Mouse (Mus musculus) myocyte (in vitro differentiated cells): Measurements from ENCODE around the gene Tcf7l1.

Source experiments
- MYOD1 ChIP-seq, 3 experiments: IDR thresholded peaks; one replicate each; pipeline ENCODE4 v1.6.1; 2011; ENCODE audit warnings: control low read depth in 2 of 3, low read depth in 2 of 3, mild to moderate bottlenecking in 2 of 3, moderate library complexity in 1 of 3; ENCODE audit not compliant: insufficient read length in 2 of 3, control insufficient read depth in 1 of 3
- MYOG ChIP-seq, 3 experiments: IDR thresholded peaks; one replicate each; pipeline ENCODE4 v1.6.1; 2011; ENCODE audit warnings: control low read depth in 2 of 3, low read depth in 2 of 3, mild to moderate bottlenecking in 2 of 3; ENCODE audit not compliant: insufficient read length in 2 of 3, control insufficient read depth in 1 of 3, insufficient read depth in 1 of 3
- POLR2A ChIP-seq: IDR thresholded peaks from one replicate; pipeline ENCODE4 v1.6.1; 2011; ENCODE audit warnings: low read depth, mild to moderate bottlenecking, control low read depth, moderate library complexity; ENCODE audit not compliant: insufficient read length
- POLR2AphosphoS2 ChIP-seq: IDR thresholded peaks from one replicate; pipeline ENCODE4 v1.6.1; 2011; ENCODE audit warnings: low read depth, control low read depth; ENCODE audit not compliant: insufficient read length
- USF1 ChIP-seq: IDR thresholded peaks from one replicate; pipeline ENCODE4 v1.6.1; 2011; ENCODE audit warnings: low read depth, mild to moderate bottlenecking, control low read depth, moderate library complexity

DNA sequence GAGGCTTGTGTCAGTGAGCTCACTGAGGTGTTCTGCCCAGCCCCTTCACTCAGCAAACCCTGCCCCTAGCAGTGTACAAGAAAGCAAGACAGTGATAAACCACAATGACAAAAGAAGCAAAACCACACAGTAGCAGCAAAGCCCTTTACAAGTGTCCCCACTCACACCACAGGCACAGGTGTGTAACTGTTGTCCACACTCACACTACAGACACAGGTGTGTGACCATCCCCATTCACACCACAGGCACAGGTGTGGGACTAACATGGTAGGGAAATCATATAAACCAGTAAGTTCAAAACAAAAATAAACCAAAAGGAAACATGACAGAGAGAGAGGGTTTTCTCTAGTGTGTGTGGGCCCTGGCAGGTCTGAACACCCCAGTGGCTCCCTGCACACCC lies 200.7 kb downstream of the Tcf7l1 start:
- TF ChIP-seq POLR2A (no peak), USF1 (no peak), MYOD1 (IDR thresholded peaks at IDR 0.05; ENCODE audit: control insufficient read depth in 1 of 3, insufficient read length in 2 of 3, low read depth in 2 of 3) (peak in 2 of 3 experiments; percentile 37 to 61), POLR2AphosphoS2 (no peak), MYOG (IDR thresholded peaks at IDR 0.05; ENCODE audit: control insufficient read depth in 1 of 3, insufficient read depth in 1 of 3, insufficient read length in 2 of 3, low read depth in 2 of 3) (peak in 1 of 3 experiments; percentile 55)
